Mouse (Mus musculus): ENCODE measurements at regions not wholly inside any gene's neighbourhood (a gene's known extent, or its start where the extent isn't known, plus 50 kb on each side); places are given as distances from the start of the nearest gene placed in this dataset.

DNA sequence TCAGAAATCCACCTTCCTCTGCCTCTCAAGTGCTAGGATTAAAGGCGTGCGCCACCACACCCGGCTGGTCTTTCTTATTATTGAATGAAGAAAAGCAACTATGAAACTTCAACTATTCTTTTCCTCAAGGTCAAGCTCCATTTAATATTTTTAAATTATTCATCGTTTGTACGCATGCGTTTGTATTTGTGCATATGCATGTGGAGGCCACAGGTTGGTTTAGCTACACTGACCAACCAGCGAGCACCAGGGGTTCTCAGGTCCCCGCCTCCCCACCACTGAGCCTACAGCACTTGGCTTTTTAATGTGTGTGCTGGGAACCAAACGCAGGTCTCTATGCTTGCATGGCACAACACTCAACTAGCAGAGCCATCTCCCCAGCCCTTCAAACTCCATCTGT, 51.0 kb upstream of the Tmem252 start:
- in situ Hi-C loops (cut with MboI; ENCODE audit: low sequenced_read_pairs in 2 of 2, unreplicated experiment in 2 of 2): loop anchor here in 1 of 2 experiments (10.0 kb wide), 1 partner anchor 252 kb away; the partner anchor contains the start of gene Gm10053
- no peak for TF ChIP-seq ZC3H11A (IDR thresholded peaks at IDR 0.05; ENCODE audit: borderline replicate concordance, low read depth, low read length)

DNA sequence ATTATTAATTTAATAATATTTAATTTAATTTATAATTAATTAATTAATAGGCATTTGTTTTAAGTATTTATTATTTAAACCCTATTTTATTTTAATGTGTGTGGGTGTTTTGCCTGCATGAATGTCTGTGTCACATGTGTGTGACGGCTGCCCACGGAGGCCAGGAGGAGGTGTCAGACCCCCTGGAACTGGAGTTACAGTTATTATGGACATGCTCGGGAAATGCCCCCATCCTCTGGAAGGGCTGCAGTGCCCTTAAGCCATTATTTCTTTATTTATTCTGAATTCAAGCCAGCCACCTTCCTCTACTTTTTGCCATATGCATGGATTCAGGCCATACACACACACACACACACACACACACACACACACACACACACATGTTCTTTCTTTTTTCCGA, 51.5 kb upstream of the Tmem252 start:
- no peak overlapping the region for H3K27ac ChIP-seq (ENCODE audit: insufficient read depth, low read depth, low read length, poor library complexity, severe bottlenecking)
- TF ChIP-seq ZNF384 (IDR thresholded peaks at IDR 0.05; ENCODE audit: low read depth, low read length) (no peak), HCFC1 (IDR thresholded peaks at IDR 0.05; ENCODE audit: borderline replicate concordance, insufficient read depth, low read length) (no peak), ZC3H11A (IDR thresholded peaks at IDR 0.05; ENCODE audit: borderline replicate concordance, low read depth, low read length) (no peak), MAFK (IDR thresholded peaks at IDR 0.05; ENCODE audit: insufficient read depth, low read depth, low read length) (no peak), CHD2 (IDR thresholded peaks at IDR 0.05; ENCODE audit: low read depth, low read length) (no peak)
- DNase-seq (ENCODE audit: low read depth, low spot score): no peak
- no peaks in the 10 kb centered on the region for H3K36me3 ChIP-seq (ENCODE audit: control insufficient read depth, insufficient read depth, low read length, poor library complexity, severe bottlenecking)
- in situ Hi-C loops (cut with MboI; ENCODE audit: low sequenced_read_pairs in 2 of 2, unreplicated experiment in 2 of 2): loop anchor here in 1 of 2 experiments (10.0 kb wide), 1 partner anchor 252 kb away; the partner anchor contains the start of gene Gm10053
- H3K9me3 ChIP-seq (ENCODE audit: control insufficient read depth, insufficient read depth, low read depth, low read length): no peaks in the 10 kb centered on the region
- H3K4me1 ChIP-seq (ENCODE audit: control insufficient read depth in 2 of 2, insufficient read depth in 2 of 2, low read length in 2 of 2, poor library complexity in 1 of 2): no peaks in the 10 kb centered on the region
- no peak overlapping the region for H3K9ac ChIP-seq (ENCODE audit: insufficient read depth, low read depth, low read length, poor library complexity, severe bottlenecking)
- no peak overlapping the region for H3K4me3 ChIP-seq (ENCODE audit: insufficient read depth in 1 of 2, low read depth in 1 of 2, low read length in 2 of 2, poor library complexity in 1 of 2, severe bottlenecking in 1 of 2)

More for the DNA sequence above, 51.0 kb upstream of the Tmem252 start:
- no peaks in the 10 kb centered on the region for H3K9me3 ChIP-seq (ENCODE audit: control insufficient read depth, insufficient read depth, low read depth, low read length)
- H3K27ac ChIP-seq (ENCODE audit: insufficient read depth, low read depth, low read length, poor library complexity, severe bottlenecking): no peak overlapping the region
- DNase-seq (ENCODE audit: low read depth, low spot score): no peak
- H3K9ac ChIP-seq (ENCODE audit: insufficient read depth, low read depth, low read length, poor library complexity, severe bottlenecking): no peak overlapping the region
- no peak overlapping the region for H3K4me3 ChIP-seq (ENCODE audit: insufficient read depth in 1 of 2, low read depth in 1 of 2, low read length in 2 of 2, poor library complexity in 1 of 2, severe bottlenecking in 1 of 2)
- no peaks in the 10 kb centered on the region for H3K36me3 ChIP-seq (ENCODE audit: control insufficient read depth, insufficient read depth, low read length, poor library complexity, severe bottlenecking)
- H3K4me1 ChIP-seq (ENCODE audit: control insufficient read depth in 2 of 2, insufficient read depth in 2 of 2, low read length in 2 of 2, poor library complexity in 1 of 2): no peaks in the 10 kb centered on the region

GRCm38 (mm10) chr19:24621610-24622220, 52.1 kb upstream of the Tmem252 start:
- peak; percentile 72 for DNase-seq (ENCODE audit: low read depth, low spot score)
- TF ChIP-seq CHD2 (IDR thresholded peaks at IDR 0.05; ENCODE audit: low read depth, low read length) (no peak), ZC3H11A (IDR thresholded peaks at IDR 0.05; ENCODE audit: borderline replicate concordance, low read depth, low read length) (peak; percentile 36; the same call in 1 of the 2 replicates), ZNF384 (IDR thresholded peaks at IDR 0.05; ENCODE audit: low read depth, low read length) (no peak), HCFC1 (IDR thresholded peaks at IDR 0.05; ENCODE audit: borderline replicate concordance, insufficient read depth, low read length) (no peak), MAFK (IDR thresholded peaks at IDR 0.05; ENCODE audit: insufficient read depth, low read depth, low read length) (no peak)
- H3K4me3 ChIP-seq (ENCODE audit: insufficient read depth in 1 of 2, low read depth in 1 of 2, low read length in 2 of 2, poor library complexity in 1 of 2, severe bottlenecking in 1 of 2): no peak overlapping the region
- H3K9ac ChIP-seq (ENCODE audit: insufficient read depth, low read depth, low read length, poor library complexity, severe bottlenecking): no peak overlapping the region
- no peaks in the 10 kb centered on the region for H3K9me3 ChIP-seq (ENCODE audit: control insufficient read depth, insufficient read depth, low read depth, low read length)
- no peaks in the 10 kb centered on the region for H3K36me3 ChIP-seq (ENCODE audit: control insufficient read depth, insufficient read depth, low read length, poor library complexity, severe bottlenecking)
- H3K27ac ChIP-seq (ENCODE audit: insufficient read depth, low read depth, low read length, poor library complexity, severe bottlenecking): no peak overlapping the region
- no peaks in the 10 kb centered on the region for H3K4me1 ChIP-seq (ENCODE audit: control insufficient read depth in 2 of 2, insufficient read depth in 2 of 2, low read length in 2 of 2, poor library complexity in 1 of 2)
- in situ Hi-C loops (cut with MboI; ENCODE audit: low sequenced_read_pairs in 2 of 2, unreplicated experiment in 2 of 2): loop anchor here in 1 of 2 experiments (10.0 kb wide), 1 partner anchor 253 kb away; the partner anchor contains the start of gene Gm10053

DNA sequence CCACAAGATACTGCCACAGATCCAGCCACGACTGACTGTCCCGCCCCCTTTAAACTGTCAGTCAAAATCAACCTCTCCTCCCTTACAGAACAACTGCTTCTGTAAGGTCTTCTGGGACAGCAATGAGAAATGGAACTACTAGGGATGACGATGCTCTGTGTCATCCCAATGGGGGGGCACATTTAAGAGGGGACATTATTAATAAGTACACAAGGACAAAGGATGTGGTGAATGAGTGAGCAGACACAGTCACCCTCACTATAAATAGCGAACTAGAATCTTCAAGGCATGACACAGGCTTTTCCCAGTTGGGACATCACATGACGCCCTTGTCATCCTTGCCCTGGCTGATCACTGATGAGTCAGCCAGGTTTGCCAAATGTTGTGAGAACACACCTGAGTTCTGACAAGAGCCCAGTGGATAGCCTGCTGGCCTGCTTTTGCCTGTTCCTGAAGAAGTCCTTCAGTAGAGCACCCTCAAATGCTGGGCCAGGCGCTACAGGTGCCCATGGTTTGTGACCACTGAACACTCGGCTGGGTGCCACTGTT, 58.0 kb upstream of the Tmem252 start:
- no peak overlapping the region for H3K27ac ChIP-seq (ENCODE audit: insufficient read depth, low read depth, low read length, poor library complexity, severe bottlenecking)
- no peaks in the 10 kb centered on the region for H3K36me3 ChIP-seq (ENCODE audit: control insufficient read depth, insufficient read depth, low read length, poor library complexity, severe bottlenecking)
- no peak for DNase-seq (ENCODE audit: low read depth, low spot score)
- TF ChIP-seq HCFC1 (IDR thresholded peaks at IDR 0.05; ENCODE audit: borderline replicate concordance, insufficient read depth, low read length) (no peak), ZC3H11A (IDR thresholded peaks at IDR 0.05; ENCODE audit: borderline replicate concordance, low read depth, low read length) (no peak), ZNF384 (IDR thresholded peaks at IDR 0.05; ENCODE audit: low read depth, low read length) (no peak), CHD2 (IDR thresholded peaks at IDR 0.05; ENCODE audit: low read depth, low read length) (no peak), MAFK (IDR thresholded peaks at IDR 0.05; ENCODE audit: insufficient read depth, low read depth, low read length) (no peak)
- H3K9me3 ChIP-seq (ENCODE audit: control insufficient read depth, insufficient read depth, low read depth, low read length): no peaks in the 10 kb centered on the region
- H3K4me3 ChIP-seq (ENCODE audit: insufficient read depth in 1 of 2, low read depth in 1 of 2, low read length in 2 of 2, poor library complexity in 1 of 2, severe bottlenecking in 1 of 2): no peak overlapping the region
- no peak overlapping the region for H3K9ac ChIP-seq (ENCODE audit: insufficient read depth, low read depth, low read length, poor library complexity, severe bottlenecking)
- no peaks in the 10 kb centered on the region for H3K4me1 ChIP-seq (ENCODE audit: control insufficient read depth in 2 of 2, insufficient read depth in 2 of 2, low read length in 2 of 2, poor library complexity in 1 of 2)
- in situ Hi-C loops (cut with MboI; ENCODE audit: low sequenced_read_pairs in 2 of 2, unreplicated experiment in 2 of 2): no loop called here

Measured in ES-E14 (cell line).